Mouse (Mus musculus) hindbrain, embryonic 10.5 days (tissue): ENCODE results near the gene Tssk3. TPM values are rescaled to one million over a fixed set of nuclear protein-coding genes. Genes with fewer than 3 reads are reported as not detected.

ENCODE experiments used
- DNase-seq: peaks from one replicate; pipeline ENCODE4 v3.0.0-alpha.2; 2017; ENCODE audit warnings: low spot score
- H3K27ac ChIP-seq: fragments of 300-500 bp; sonication (generic); 2 replicates; pipeline ENCODE4 v1.5.1; 2016; ENCODE audit warnings: mild to moderate bottlenecking, moderate library complexity
- H3K27me3 ChIP-seq: fragments of 300-500 bp; sonication (generic); 2 replicates; pipeline ENCODE4 v1.6.1; 2016; ENCODE audit warnings: mild to moderate bottlenecking; ENCODE audit not compliant: poor library complexity, insufficient read depth, severe bottlenecking
- H3K36me3 ChIP-seq: fragments of 300-500 bp; sonication (generic); 2 replicates; pipeline ENCODE4 v1.6.1; 2016; ENCODE audit warnings: mild to moderate bottlenecking, moderate library complexity
- H3K4me1 ChIP-seq: fragments of 300-500 bp; sonication (generic); replicated peaks from 2 replicates; pipeline ENCODE4 v1.6.1; 2016; ENCODE audit warnings: mild to moderate bottlenecking
- H3K4me3 ChIP-seq: fragments of 300-500 bp; sonication (generic); 2 replicates; pipeline ENCODE4 v1.5.1; 2016; ENCODE audit warnings: mild to moderate bottlenecking, moderate library complexity
- H3K9me3 ChIP-seq: fragments of 300-500 bp; sonication (generic); 2 replicates; pipeline ENCODE4 v1.6.1; 2016; ENCODE audit warnings: mild to moderate bottlenecking, moderate library complexity
- WGBS: fragments of 180-500 bp; shearing (Covaris S2); methylation state at CpG from one replicate; pipeline ENCODE4 v1.1.7; 2016; 5-methylcytosine and 5-hydroxymethylcytosine counted together
- polyA plus RNA-seq: library from polyadenylated mRNA; unstranded; fragments of >200 nt; fragmentation: Nextera tagmentation; extraction: Ambion mirVana; gene quantifications from 2 replicates; pipeline ENCODE4 v1.2.1, GENCODE M21; 2016

The Tssk3 gene
- polyA plus RNA-seq, 1 experiment from 2014 or later: not detected

GRCm38 (mm10) chr4:129510723-129511412, 20.0 kb upstream of the Tssk3 start:
- H3K27ac ChIP-seq: peak overlapping the region; percentile 100
- no peaks in the 10 kb centered on the region for H3K27me3 ChIP-seq
- 25% methylated on average over 6 of the region's 6 CpGs for WGBS
- peak; percentile 41 for DNase-seq
- peak overlapping the region; percentile 26 for H3K4me3 ChIP-seq
- H3K36me3 ChIP-seq: peaks cover 15% of the 10 kb centered on the region
- no peaks in the 10 kb centered on the region for H3K9me3 ChIP-seq
- peaks cover 70% of the 10 kb centered on the region for H3K4me1 ChIP-seq

DNA sequence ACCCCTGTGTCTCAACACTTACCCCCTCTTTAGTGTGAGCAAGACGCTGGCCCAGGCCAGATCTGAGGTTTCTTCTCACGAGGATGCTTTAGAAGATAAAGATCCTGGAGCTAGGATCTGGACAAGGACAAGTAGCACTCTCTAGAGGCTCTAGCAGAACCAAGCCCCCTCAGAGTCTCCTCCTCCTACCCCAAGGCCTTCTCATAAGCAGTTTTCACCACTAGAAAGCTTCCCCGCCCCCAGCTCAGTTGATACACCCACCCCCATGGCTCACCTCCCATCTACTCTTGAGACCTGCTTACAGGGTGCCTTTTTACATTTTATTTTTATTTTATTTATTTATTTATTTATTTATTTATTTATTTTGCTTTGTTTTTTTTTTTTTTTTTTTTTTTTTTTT, 18.8 kb upstream of the Tssk3 start:
- no peak overlapping the region for H3K4me3 ChIP-seq
- H3K27ac ChIP-seq: peak overlapping the region; percentile 64
- H3K27me3 ChIP-seq: no peaks in the 10 kb centered on the region
- 64% methylated on average over 3 of the region's 3 CpGs for WGBS
- no peaks in the 10 kb centered on the region for H3K9me3 ChIP-seq
- H3K4me1 ChIP-seq: peaks cover 59% of the 10 kb centered on the region
- H3K36me3 ChIP-seq: peaks cover 3% of the 10 kb centered on the region
- no peak for DNase-seq

GRCm38 (mm10) chr4:129508834-129509600, 18.2 kb upstream of the Tssk3 start:
- H3K27me3 ChIP-seq: no peaks in the 10 kb centered on the region
- no peak for DNase-seq
- no peaks in the 10 kb centered on the region for H3K9me3 ChIP-seq
- H3K27ac ChIP-seq: peak overlapping the region; percentile 64
- H3K36me3 ChIP-seq: no peaks in the 10 kb centered on the region
- H3K4me1 ChIP-seq: peaks cover 63% of the 10 kb centered on the region
- H3K4me3 ChIP-seq: no peak overlapping the region
- 71% methylated on average over 15 of the region's 15 CpGs for WGBS

- no peak for DNase-seq
Measured at GRCm38 (mm10) chr4:129508237-129508515, 17.4 kb upstream of the Tssk3 start.

DNA sequence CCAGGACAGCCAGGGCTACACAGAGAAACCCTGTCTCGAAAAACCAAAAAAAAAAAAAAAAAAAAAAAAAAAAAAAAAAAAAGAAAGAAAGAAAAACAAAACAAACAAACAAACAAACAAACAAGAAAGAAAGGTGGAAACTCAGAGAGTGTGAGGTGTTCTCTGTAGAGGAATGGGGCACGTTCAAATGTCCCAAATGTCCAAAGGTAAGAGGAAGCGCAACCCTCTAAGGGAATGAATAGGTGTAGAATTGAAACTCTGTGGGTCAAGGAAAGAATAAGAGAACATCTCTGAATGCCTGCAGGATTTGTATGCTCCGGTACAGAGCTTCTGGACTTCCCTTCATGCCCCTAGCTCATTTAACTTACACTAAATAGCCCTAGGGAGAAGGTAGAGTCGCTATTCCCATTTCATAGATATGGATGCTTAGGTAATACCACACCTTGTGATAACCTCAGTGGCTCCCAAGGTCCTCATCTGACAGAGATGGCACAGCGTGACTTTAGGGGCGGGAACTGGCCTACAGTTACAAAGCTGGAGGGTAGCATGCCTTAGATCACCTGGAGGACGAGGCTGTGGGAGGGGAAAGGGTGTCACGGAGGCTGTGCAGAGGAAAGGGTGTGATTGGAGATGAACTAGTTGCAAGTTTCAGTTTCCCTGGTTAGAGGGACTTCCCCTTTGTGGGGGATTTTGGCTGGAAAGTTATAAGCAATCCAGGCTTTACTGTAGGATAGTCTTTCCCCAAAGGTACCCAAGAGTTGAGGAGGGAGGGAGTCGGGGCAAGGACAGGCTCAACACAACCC, 16.8 kb upstream of the Tssk3 start:
- Histone ChIP-seq H3K27me3 (no peaks in the 10 kb centered on the region), H3K27ac (peak overlapping the region; percentile 8; the same call in 1 of the 2 replicates), H3K4me1 (peaks cover 53% of the 10 kb centered on the region), H3K36me3 (no peaks in the 10 kb centered on the region), H3K4me3 (no peak overlapping the region), H3K9me3 (no peaks in the 10 kb centered on the region)
- DNase-seq: no peak
- WGBS: 68% methylated on average over 9 of the region's 10 CpGs

More at GRCm38 (mm10) chr4:129508237-129508515, 17.4 kb upstream of the Tssk3 start:
- Histone ChIP-seq H3K4me1 (peaks cover 58% of the 10 kb centered on the region), H3K9me3 (no peaks in the 10 kb centered on the region), H3K36me3 (no peaks in the 10 kb centered on the region), H3K27ac (no peak overlapping the region), H3K4me3 (no peak overlapping the region), H3K27me3 (no peaks in the 10 kb centered on the region)
- 86% methylated on average over 3 of the region's 3 CpGs for WGBS

DNA sequence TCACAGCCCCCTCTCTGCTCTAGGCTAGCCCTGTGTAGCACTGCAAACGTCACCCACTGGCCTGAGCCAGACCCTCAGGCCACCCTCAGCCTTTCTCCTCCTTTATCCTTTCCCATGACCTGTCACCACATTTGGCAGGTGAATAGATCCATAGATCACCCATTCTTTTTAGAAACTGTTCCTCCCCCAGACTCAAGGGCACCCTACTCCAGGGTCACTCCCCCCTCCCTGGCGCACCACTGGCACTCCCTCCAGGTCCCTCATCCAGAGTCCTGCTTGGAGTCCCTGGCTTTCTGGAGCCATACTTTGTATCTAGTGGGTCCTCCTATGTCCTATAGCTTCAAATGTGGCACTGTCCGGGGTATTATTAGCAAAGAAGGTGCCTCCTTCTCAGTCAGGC, 14.7 kb upstream of the Tssk3 start:
- no peak for DNase-seq
- H3K27ac ChIP-seq: no peak overlapping the region; the same call in 1 of the 2 replicates
- peaks cover 46% of the 10 kb centered on the region for H3K4me1 ChIP-seq
- 78% methylated on average over 3 of the region's 3 CpGs for WGBS
- no peaks in the 10 kb centered on the region for H3K9me3 ChIP-seq
- no peaks in the 10 kb centered on the region for H3K36me3 ChIP-seq
- H3K4me3 ChIP-seq: no peak overlapping the region; the same call in 1 of the 2 replicates
- no peaks in the 10 kb centered on the region for H3K27me3 ChIP-seq

GRCm38 (mm10) chr4:129502901-129503444, 12.2 kb upstream of the Tssk3 start:
- H3K27me3 ChIP-seq: no peaks in the 10 kb centered on the region
- DNase-seq: no peak
- WGBS: 80% methylated on average over 11 of the region's 11 CpGs
- no peaks in the 10 kb centered on the region for H3K36me3 ChIP-seq
- no peak overlapping the region for H3K27ac ChIP-seq
- no peak overlapping the region for H3K4me3 ChIP-seq
- no peaks in the 10 kb centered on the region for H3K9me3 ChIP-seq
- H3K4me1 ChIP-seq: peaks cover 46% of the 10 kb centered on the region

DNA sequence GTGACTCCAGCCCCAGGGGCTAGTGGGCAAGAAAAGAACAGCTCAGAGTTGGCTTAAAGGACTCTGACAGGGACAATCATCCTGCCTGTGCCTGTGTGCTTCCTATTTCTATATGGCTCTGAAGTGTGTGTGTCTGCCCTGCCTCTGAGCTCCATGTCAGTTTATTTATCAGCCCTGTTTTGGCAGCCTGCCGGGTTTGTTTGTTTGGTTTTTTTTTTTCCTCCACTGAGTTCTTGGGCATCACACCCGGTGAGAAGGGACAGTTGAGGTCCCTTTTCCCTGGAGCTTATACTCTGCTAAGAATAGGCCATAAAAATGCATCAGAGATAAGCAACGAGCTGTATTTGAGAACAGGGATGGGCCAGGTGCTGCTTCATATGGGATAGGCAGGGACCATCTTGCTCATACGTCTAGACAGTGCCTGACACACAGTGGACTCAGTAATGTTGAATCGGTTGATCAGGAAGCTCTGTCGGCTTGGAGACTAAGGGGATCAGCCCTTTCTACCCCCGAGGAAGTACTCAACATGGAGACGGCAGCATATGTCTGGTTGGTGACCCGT, 11.6 kb upstream of the Tssk3 start:
- no peak for DNase-seq
- Histone ChIP-seq H3K9me3 (no peaks in the 10 kb centered on the region), H3K36me3 (no peaks in the 10 kb centered on the region), H3K4me1 (peaks cover 42% of the 10 kb centered on the region), H3K27me3 (no peaks in the 10 kb centered on the region), H3K4me3 (no peak overlapping the region), H3K27ac (no peak overlapping the region)
- WGBS: 75% methylated on average over 9 of the region's 9 CpGs

DNA sequence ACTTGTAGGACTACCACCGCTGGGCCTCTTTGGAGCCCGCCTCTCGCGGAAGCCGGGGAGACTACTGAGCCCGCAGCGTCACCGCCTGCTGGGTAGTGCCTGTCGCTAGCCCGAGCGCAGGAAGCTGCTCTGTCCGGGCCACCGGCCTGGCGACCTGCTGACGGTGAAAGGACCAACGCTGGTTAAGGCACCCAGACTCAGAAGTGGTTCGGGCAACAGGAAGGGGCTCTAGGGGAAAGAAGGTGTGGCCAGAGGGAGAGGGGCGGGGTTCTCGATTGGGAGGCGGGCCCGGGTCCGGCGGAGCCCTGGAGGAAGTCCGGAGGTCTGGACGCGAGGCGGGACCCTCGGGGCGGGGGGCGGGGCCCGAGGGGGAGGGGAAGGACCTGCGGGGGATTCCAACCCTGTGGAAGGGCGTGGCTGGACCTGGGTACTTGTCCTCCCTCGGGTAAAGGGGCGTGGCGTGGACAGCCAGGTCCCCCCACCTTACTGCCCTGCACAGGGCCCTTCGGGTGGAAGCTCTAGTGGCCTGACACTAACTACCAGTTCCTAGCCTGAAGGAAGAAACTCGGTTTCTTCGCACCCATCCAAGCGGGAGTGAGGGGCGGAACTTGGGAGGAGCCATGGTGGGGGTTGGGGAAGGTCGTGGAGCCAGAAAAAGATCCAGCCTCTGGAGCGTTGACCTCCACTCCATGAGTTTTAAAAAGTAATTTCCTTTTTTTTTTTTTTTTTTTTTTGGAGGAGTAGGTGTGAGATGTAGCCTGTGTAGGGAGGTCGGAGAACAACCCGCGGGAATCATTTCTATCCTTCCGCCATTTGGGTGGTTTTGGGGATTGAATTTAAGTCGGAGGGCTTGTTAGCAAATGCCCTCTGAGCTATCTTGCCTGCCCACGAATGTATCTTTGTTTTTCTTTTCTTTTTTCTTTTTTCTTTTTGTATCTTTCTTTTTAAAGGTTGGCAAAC, 10.1 kb upstream of the Tssk3 start:
- Histone ChIP-seq H3K36me3 (no peaks in the 10 kb centered on the region), H3K27ac (peak overlapping the region; percentile 87), H3K4me3 (peak overlapping the region; percentile 67), H3K27me3 (no peaks in the 10 kb centered on the region), H3K9me3 (no peaks in the 10 kb centered on the region), H3K4me1 (peaks cover 54% of the 10 kb centered on the region)
- DNase-seq: peak; percentile 96
- 2% methylated on average over 49 of the region's 49 CpGs for WGBS

DNA sequence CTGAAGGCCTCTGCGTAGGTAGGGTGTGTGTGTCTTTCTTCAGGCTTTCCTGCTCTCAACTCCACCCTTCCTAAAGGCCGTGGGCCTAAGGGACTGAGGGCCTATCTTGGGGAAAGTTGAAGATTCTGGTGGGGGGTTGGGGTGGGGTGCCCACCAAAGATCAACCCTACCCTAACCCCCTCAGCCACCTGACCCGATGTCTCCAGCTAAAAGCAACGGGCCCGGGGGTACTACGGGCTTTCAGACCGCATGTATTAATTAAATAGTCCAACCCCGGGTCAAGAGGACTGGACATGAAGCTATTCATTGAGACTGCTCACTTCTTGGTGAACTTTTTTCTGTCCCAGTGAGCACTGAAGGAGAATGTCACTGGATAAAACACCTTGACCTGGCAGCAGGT, 9.2 kb upstream of the Tssk3 start:
- 79% methylated on average over 8 of the region's 8 CpGs for WGBS
- no peak for DNase-seq
- Histone ChIP-seq H3K27me3 (no peaks in the 10 kb centered on the region), H3K4me1 (peaks cover 59% of the 10 kb centered on the region), H3K27ac (peak overlapping the region; percentile 87), H3K36me3 (no peaks in the 10 kb centered on the region), H3K4me3 (peak overlapping the region; percentile 67), H3K9me3 (no peaks in the 10 kb centered on the region)

GRCm38 (mm10) chr4:129498941-129499340, 8.1 kb upstream of the Tssk3 start:
- H3K4me3 ChIP-seq: no peak overlapping the region
- H3K27ac ChIP-seq: peak overlapping the region; percentile 66
- 68% methylated on average over 3 of the region's 3 CpGs for WGBS
- no peak for DNase-seq
- peaks cover 52% of the 10 kb centered on the region for H3K4me1 ChIP-seq
- no peaks in the 10 kb centered on the region for H3K27me3 ChIP-seq
- H3K36me3 ChIP-seq: no peaks in the 10 kb centered on the region
- no peaks in the 10 kb centered on the region for H3K9me3 ChIP-seq
